Comparison of ENCODE assay signal across 13 mouse cellular contexts in the genomic region with DNA sequence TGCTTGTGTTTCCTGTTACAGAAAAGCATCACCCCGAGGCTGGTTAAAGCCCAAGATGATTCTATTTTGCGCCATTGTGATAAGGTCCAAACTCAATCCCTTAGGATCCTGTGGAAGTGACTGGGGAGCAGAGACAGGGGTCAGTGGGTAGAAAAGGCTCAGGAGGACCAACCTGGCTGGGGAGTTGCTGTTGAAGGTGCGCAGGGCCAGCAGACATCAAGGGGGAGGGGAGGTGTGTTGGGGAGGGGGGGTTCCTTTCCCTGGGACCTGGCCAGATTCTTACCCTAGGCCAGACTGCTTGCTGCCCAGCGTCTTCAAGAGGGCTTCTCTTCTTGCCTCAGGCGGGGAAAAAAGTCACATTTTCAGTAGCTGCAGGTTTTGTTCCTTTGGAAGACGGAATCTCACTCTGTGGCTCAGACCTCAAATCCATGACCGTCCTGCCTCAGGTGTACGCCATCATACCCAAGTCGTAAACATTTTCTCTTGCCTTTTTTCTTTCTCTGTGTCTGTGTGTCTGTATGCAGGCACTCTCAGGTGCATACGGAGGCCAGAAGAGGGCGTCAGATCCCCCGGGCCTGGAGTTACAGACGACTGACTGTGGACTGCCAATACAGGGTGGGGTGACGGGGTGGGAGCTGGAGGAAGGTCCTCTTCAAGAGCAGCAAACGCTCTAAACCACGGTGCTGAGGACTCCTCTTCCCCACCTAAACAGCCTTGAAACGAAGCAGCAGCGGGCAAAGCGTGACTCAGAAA. TPM values are rescaled to one million over a fixed set of nuclear protein-coding genes. Genes with fewer than 3 reads are reported as not detected.
A peak's percentile ranks its signal among the peaks of the same experiment; 100 is the strongest.
DNase-seq lines count a peak whose midpoint lies in the region; ATAC-seq and TF ChIP-seq lines count a peak whose summit lies in the region.
"Had no signal": no experiment of that assay in that cellular context is flagged by ENCODE, and none has a peak within 500 bp of the region (broad histone marks: within the 10 kb centered on the region; RNA-seq: fewer than 3 reads in every experiment).

No protein-coding gene starts in this region.

- H3K4me3 ChIP-seq in forebrain, embryonic 13.5 days: no peak overlapping the region
- H3K4me3 ChIP-seq in forebrain, embryonic 15.5 days: no peak overlapping the region
- H3K4me3 ChIP-seq in kidney, postnatal 0 days (replicated peaks; ENCODE audit: low read depth, low read length): no peak overlapping the region
- no peak overlapping the region for H3K4me3 ChIP-seq in stomach, embryonic 15.5 days (replicated peaks)
- no peak overlapping the region for H3K4me3 ChIP-seq in left cerebral cortex, adult 2 months
- H3K4me3 ChIP-seq: erythroblast, embryonic 14.5 days had no signal

- peak; percentile 39; the same call in 1 of the 2 replicates for TF ChIP-seq CTCF in kidney, postnatal 0 days (IDR thresholded peaks at IDR 0.05; ENCODE audit: low read depth)
- TF ChIP-seq CTCF in left cerebral cortex, adult 2 months (IDR thresholded peaks at IDR 0.05): no peak; the same call in 1 of the 2 replicates

- peaks cover 11% of the 10 kb centered on the region for H3K4me1 ChIP-seq in forebrain, embryonic 13.5 days
- peaks cover 25% of the 10 kb centered on the region for H3K4me1 ChIP-seq in forebrain, embryonic 15.5 days
- H3K4me1 ChIP-seq in kidney, postnatal 0 days (replicated peaks; ENCODE audit: insufficient read depth, low read length): no peaks in the 10 kb centered on the region
- H3K4me1 ChIP-seq in stomach, embryonic 15.5 days: peaks cover 14% of the 10 kb centered on the region; the same call in 1 of the 2 replicates

- ATAC-seq in forebrain, embryonic 13.5 days: no peak
- no peak for ATAC-seq in forebrain, embryonic 15.5 days (replicated peaks)
- no peak for ATAC-seq in kidney, postnatal 0 days (replicated peaks; ENCODE audit: low FRiP score, low read depth)
- no peak; the same call in 1 of the 2 replicates for ATAC-seq in stomach, embryonic 15.5 days (ENCODE audit: insufficient read depth, low FRiP score, low read depth)

- H3K4me2 ChIP-seq in forebrain, embryonic 13.5 days: no peak overlapping the region
- H3K4me2 ChIP-seq in forebrain, embryonic 15.5 days (replicated peaks): no peak overlapping the region
- no peak overlapping the region for H3K4me2 ChIP-seq in kidney, postnatal 0 days (ENCODE audit: low read length)
- no peak overlapping the region for H3K4me2 ChIP-seq in stomach, embryonic 15.5 days

- H3K27ac ChIP-seq in forebrain, embryonic 13.5 days: peak overlapping the region; percentile 32; the same call in 1 of the 2 replicates
- no peak overlapping the region for H3K27ac ChIP-seq in forebrain, embryonic 15.5 days (replicated peaks)
- no peak overlapping the region for H3K27ac ChIP-seq in kidney, postnatal 0 days
- 0 out of 2 replicates have a peak overlapping the region, but pooled peaks have one; percentile 16 for H3K27ac ChIP-seq in stomach, embryonic 15.5 days
- no peak overlapping the region for H3K27ac ChIP-seq in left cerebral cortex, adult 2 months

- no peak overlapping the region for H3K9ac ChIP-seq in forebrain, embryonic 13.5 days
- H3K9ac ChIP-seq in forebrain, embryonic 15.5 days (replicated peaks): no peak overlapping the region
- no peak overlapping the region for H3K9ac ChIP-seq in kidney, postnatal 0 days (ENCODE audit: low read depth, low read length)
- H3K9ac ChIP-seq in stomach, embryonic 15.5 days: no peak overlapping the region
- H3K9ac ChIP-seq: limb, embryonic 15.5 days had no signal

- no peaks in the 10 kb centered on the region for H3K27me3 ChIP-seq in forebrain, embryonic 13.5 days
- no peaks in the 10 kb centered on the region for H3K27me3 ChIP-seq in forebrain, embryonic 15.5 days
- no peaks in the 10 kb centered on the region for H3K27me3 ChIP-seq in kidney, postnatal 0 days (ENCODE audit: insufficient read depth, low read length)
- no peaks in the 10 kb centered on the region for H3K27me3 ChIP-seq in stomach, embryonic 15.5 days (replicated peaks)
- H3K27me3 ChIP-seq: limb, embryonic 15.5 days had no signal

- 72% methylated on average over 19 of the region's 19 CpGs for WGBS in forebrain, embryonic 13.5 days
- WGBS in forebrain, embryonic 15.5 days: 66% methylated on average over 19 of the region's 19 CpGs
- WGBS in kidney, postnatal 0 days: 66% methylated on average over 19 of the region's 19 CpGs
- 59% methylated on average over 19 of the region's 19 CpGs for WGBS in stomach, embryonic 15.5 days

- H3K9me3 ChIP-seq in forebrain, embryonic 13.5 days (replicated peaks): no peaks in the 10 kb centered on the region
- H3K9me3 ChIP-seq in forebrain, embryonic 15.5 days: no peaks in the 10 kb centered on the region
- no peaks in the 10 kb centered on the region for H3K9me3 ChIP-seq in kidney, postnatal 0 days (replicated peaks; ENCODE audit: low read length)
- H3K9me3 ChIP-seq in stomach, embryonic 15.5 days: no peaks in the 10 kb centered on the region
- H3K9me3 ChIP-seq: limb, embryonic 15.5 days had no signal

- intact Hi-C loops in left cerebral cortex, adult 2 months (cut with DNase I): loop anchor here (1.0 to 5.0 kb wide), 3 partner anchors 206 to 369 kb away; no protein-coding TSS in a partner anchor

- no peaks in the 10 kb centered on the region for H3K36me3 ChIP-seq in forebrain, embryonic 13.5 days (ENCODE audit: poor library complexity, severe bottlenecking)
- no peaks in the 10 kb centered on the region for H3K36me3 ChIP-seq in forebrain, embryonic 15.5 days
- no peaks in the 10 kb centered on the region for H3K36me3 ChIP-seq in kidney, postnatal 0 days (ENCODE audit: insufficient read depth, low read length)
- H3K36me3 ChIP-seq in stomach, embryonic 15.5 days: no peaks in the 10 kb centered on the region
- H3K36me3 ChIP-seq: limb, embryonic 15.5 days had no signal

- no peak for DNase-seq in kidney, postnatal 0 days (ENCODE audit: low spot score)
- no peak for DNase-seq in kidney, postnatal 25 days
- peak; percentile 16 for DNase-seq in lung, postnatal 36 days
- DNase-seq in lung, adult 18-20 months: no peak
- DNase-seq in left cerebral cortex, adult 2 months (ENCODE audit: extremely low spot score in 1 of 2, low spot score in 2 of 2): no peak
- DNase-seq: adrenal gland, adult 8-10 months; gastrocnemius, postnatal 25 days; thymus, adult 18-20 months had no signal

RNA-seq across cellular contexts. Expression of a gene that starts 38.4 kb away (rescaled TPM):
- polyA plus RNA-seq in forebrain, embryonic 13.5 days (2015; fragmentation: Nextera tagmentation; extraction: Ambion mirVana): 148 and 168 TPM in 2 replicates
- 122 and 129 TPM in 2 replicates for polyA plus RNA-seq in forebrain, embryonic 15.5 days (2015; fragmentation: Nextera tagmentation; extraction: Ambion mirVana)
- 92.8 and 93.8 TPM in 2 replicates for polyA plus RNA-seq in kidney, postnatal 0 days (2015; fragmentation: Nextera tagmentation; extraction: Ambion mirVana)
- 79.9 and 94.3 TPM in 2 replicates for polyA plus RNA-seq in stomach, embryonic 15.5 days (2015; fragmentation: Nextera tagmentation; extraction: Ambion mirVana)
- total RNA-seq in left cerebral cortex, adult 2 months (2021): 10 to 100 TPM; 68.4 to 77.1 TPM

RNA-seq across cellular contexts. Expression of a gene that starts 38.7 kb away (rescaled TPM):
- polyA plus RNA-seq in forebrain, embryonic 13.5 days (2015; fragmentation: Nextera tagmentation; extraction: Ambion mirVana): 21.3 and 22.9 TPM in 2 replicates
- polyA plus RNA-seq in forebrain, embryonic 15.5 days (2015; fragmentation: Nextera tagmentation; extraction: Ambion mirVana): 31.3 and 33.3 TPM in 2 replicates
- polyA plus RNA-seq in kidney, postnatal 0 days (2015; fragmentation: Nextera tagmentation; extraction: Ambion mirVana): 6.6 and 7.8 TPM in 2 replicates
- 7.4 and 7.5 TPM in 2 replicates for polyA plus RNA-seq in stomach, embryonic 15.5 days (2015; fragmentation: Nextera tagmentation; extraction: Ambion mirVana)
- 10 to 100 TPM; 80.9 to 86.3 TPM for total RNA-seq in left cerebral cortex, adult 2 months (2021)

Comparison
In these comparisons a context has a peak if more than half of its experiments do, and no peak if none do; other contexts are left out.
1. H3K27ac ChIP-seq: peak in forebrain, embryonic 13.5 days (single experiment) and stomach, embryonic 15.5 days (single experiment); none in forebrain, embryonic 15.5 days (single experiment), kidney, postnatal 0 days (single experiment) and left cerebral cortex, adult 2 months (single experiment).